Mouse (Mus musculus): ENCODE data around the gene Ttbk1.

- no peak for TF ChIP-seq CTCF (IDR thresholded peaks at IDR 0.05; ENCODE audit: low read depth, low read length)
- no peak for TF ChIP-seq POLR2A (IDR thresholded peaks at IDR 0.05; ENCODE audit: extremely low read depth, insufficient read depth, low read length)
These were observed 16.6 kb upstream of the Ttbk1 start for GRCm38 (mm10) chr17:46503847-46504638.
